ENCODE assay signal across 8 mouse cellular contexts in the genomic region with DNA sequence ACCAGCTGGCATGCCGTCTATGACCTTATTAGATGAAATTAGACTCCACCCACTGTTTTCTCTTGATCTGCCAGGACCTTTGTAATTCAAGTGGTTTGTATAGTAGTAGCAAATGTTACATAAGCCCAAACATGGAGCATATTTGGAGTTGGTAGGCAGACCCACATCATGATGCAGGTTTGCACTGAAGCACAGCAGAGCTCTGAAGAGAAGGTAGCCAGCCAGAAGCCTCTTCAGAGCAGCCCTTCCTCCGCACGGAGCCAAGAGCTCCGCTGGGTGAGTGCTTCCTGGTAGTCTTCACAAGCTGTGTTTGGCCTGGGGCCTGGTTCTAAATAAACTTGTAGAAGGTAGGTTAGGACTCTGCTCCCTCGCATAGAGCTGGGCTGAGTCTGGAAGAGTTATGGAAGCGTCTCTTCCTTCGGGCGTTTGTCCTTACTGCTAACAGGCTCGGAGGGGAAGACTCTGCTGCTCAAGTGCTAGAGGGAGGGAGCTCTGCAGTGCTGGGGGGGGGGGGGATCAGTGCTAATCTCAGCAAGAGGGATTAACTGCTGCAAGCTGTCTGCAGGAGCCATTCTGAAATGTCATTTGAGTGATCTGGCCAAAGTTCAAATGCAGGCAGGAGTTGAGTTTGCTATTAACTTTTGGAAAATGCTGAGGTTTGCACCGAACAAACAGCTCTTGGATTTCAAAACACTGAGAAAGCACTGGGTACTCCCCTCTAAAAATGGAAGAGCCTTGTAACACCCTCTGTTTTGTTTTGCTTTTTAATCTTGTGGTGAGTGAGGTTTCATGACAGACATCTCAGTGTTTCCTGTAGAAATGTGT. TPM values are rescaled to one million over a fixed set of nuclear protein-coding genes. Genes with fewer than 3 reads are reported as not detected.
DNase-seq lines count a peak whose midpoint lies in the region; ATAC-seq lines count a peak whose summit lies in the region.

No protein-coding gene starts in this region.

- WGBS in embryonic facial prominence, embryonic 10.5 days = 10% methylated on average over 10 of the region's 10 CpGs
- WGBS in heart, embryonic 10.5 days = 15% methylated on average over 10 of the region's 10 CpGs
- WGBS in lung, embryonic 15.5 days = 11% methylated on average over 10 of the region's 10 CpGs

- H3K27ac ChIP-seq in embryonic facial prominence, embryonic 10.5 days (replicated peaks) = peak overlapping the region; percentile 77
- peak overlapping the region; percentile 67 for H3K27ac ChIP-seq in heart, embryonic 10.5 days
- peak overlapping the region; percentile 84 for H3K27ac ChIP-seq in lung, embryonic 15.5 days

- no peaks in the 10 kb centered on the region for H3K9me3 ChIP-seq in embryonic facial prominence, embryonic 10.5 days
- no peaks in the 10 kb centered on the region for H3K9me3 ChIP-seq in heart, embryonic 10.5 days
- H3K9me3 ChIP-seq in lung, embryonic 15.5 days = no peaks in the 10 kb centered on the region

- DNase-seq in CD4-positive, CD25-positive, alpha-beta regulatory T cell, adult 2 months (ENCODE audit: low read depth, low spot score) = peak; percentile 75
- peak; percentile 62 for DNase-seq in adipocyte (ENCODE audit: low spot score)
- peak; percentile 39 for DNase-seq in embryonic facial prominence, embryonic 10.5 days (ENCODE audit: low spot score)
- no peak for DNase-seq in heart, embryonic 10.5 days (ENCODE audit: low spot score)
- DNase-seq in kidney, adult 8-10 months = peak; percentile 80 to 89
- DNase-seq in ovary, postnatal 14 days (ENCODE audit: low spot score) = peak; percentile 13
- no peak for DNase-seq in frontal cortex, postnatal 14 days (ENCODE audit: low spot score in 2 of 2)

- ATAC-seq in lung, embryonic 15.5 days (ENCODE audit: borderline replicate concordance, extremely low read depth, low FRiP score, low TSS enrichment) = peak; percentile 72; the same call in 1 of the 2 replicates

- H3K27me3 ChIP-seq in embryonic facial prominence, embryonic 10.5 days (replicated peaks; ENCODE audit: low read depth, poor library complexity, severe bottlenecking) = no peaks in the 10 kb centered on the region
- H3K27me3 ChIP-seq in heart, embryonic 10.5 days (ENCODE audit: insufficient read depth, poor library complexity, severe bottlenecking) = no peaks in the 10 kb centered on the region
- H3K27me3 ChIP-seq in lung, embryonic 15.5 days = no peaks in the 10 kb centered on the region

- no peak overlapping the region for H3K9ac ChIP-seq in lung, embryonic 15.5 days

- peaks cover 69% of the 10 kb centered on the region for H3K4me1 ChIP-seq in embryonic facial prominence, embryonic 10.5 days
- H3K4me1 ChIP-seq in heart, embryonic 10.5 days = peaks cover 24% of the 10 kb centered on the region
- peaks cover 54% of the 10 kb centered on the region for H3K4me1 ChIP-seq in lung, embryonic 15.5 days

- peak overlapping the region; percentile 41 for H3K4me2 ChIP-seq in lung, embryonic 15.5 days

- H3K36me3 ChIP-seq in embryonic facial prominence, embryonic 10.5 days (replicated peaks) = no peaks in the 10 kb centered on the region
- H3K36me3 ChIP-seq in heart, embryonic 10.5 days = no peaks in the 10 kb centered on the region
- no peaks in the 10 kb centered on the region for H3K36me3 ChIP-seq in lung, embryonic 15.5 days

- H3K4me3 ChIP-seq in embryonic facial prominence, embryonic 10.5 days = peak overlapping the region; percentile 33; the same call in 1 of the 2 replicates
- H3K4me3 ChIP-seq in heart, embryonic 10.5 days = peak overlapping the region; percentile 47
- 0 out of 2 replicates have a peak overlapping the region, but pooled peaks have one; percentile 8 for H3K4me3 ChIP-seq in lung, embryonic 15.5 days

RNA-seq across cellular contexts. Expression of gene Psmd6, which starts 52.9 kb away (rescaled TPM):
- polyA plus RNA-seq in embryonic facial prominence, embryonic 10.5 days (2016; fragmentation: Nextera tagmentation; extraction: Ambion mirVana) = 285 TPM in 2 replicates
- polyA plus RNA-seq in heart, embryonic 10.5 days (2016; fragmentation: Nextera tagmentation; extraction: Ambion mirVana) = 237 and 269 TPM in 2 replicates
- polyA plus RNA-seq in lung, embryonic 15.5 days (2015; fragmentation: Nextera tagmentation; extraction: Ambion mirVana) = 239 and 243 TPM in 2 replicates

Comparison
In these comparisons a context has a peak if more than half of its experiments do, and no peak if none do; other contexts are left out.
1. DNase-seq: peak in CD4-positive, CD25-positive, alpha-beta regulatory T cell, adult 2 months (single experiment), adipocyte (single experiment), embryonic facial prominence, embryonic 10.5 days (single experiment), kidney, adult 8-10 months (2 of 2) and ovary, postnatal 14 days (single experiment); none in heart, embryonic 10.5 days (single experiment) and frontal cortex, postnatal 14 days (0 of 2).
2. Peak in every context shown above with its lines, with median percentiles within 50 percentile points of each other: H3K27ac ChIP-seq and H3K4me3 ChIP-seq.